Comparison of ENCODE assay signal across 8 mouse cellular contexts in the genomic region with DNA sequence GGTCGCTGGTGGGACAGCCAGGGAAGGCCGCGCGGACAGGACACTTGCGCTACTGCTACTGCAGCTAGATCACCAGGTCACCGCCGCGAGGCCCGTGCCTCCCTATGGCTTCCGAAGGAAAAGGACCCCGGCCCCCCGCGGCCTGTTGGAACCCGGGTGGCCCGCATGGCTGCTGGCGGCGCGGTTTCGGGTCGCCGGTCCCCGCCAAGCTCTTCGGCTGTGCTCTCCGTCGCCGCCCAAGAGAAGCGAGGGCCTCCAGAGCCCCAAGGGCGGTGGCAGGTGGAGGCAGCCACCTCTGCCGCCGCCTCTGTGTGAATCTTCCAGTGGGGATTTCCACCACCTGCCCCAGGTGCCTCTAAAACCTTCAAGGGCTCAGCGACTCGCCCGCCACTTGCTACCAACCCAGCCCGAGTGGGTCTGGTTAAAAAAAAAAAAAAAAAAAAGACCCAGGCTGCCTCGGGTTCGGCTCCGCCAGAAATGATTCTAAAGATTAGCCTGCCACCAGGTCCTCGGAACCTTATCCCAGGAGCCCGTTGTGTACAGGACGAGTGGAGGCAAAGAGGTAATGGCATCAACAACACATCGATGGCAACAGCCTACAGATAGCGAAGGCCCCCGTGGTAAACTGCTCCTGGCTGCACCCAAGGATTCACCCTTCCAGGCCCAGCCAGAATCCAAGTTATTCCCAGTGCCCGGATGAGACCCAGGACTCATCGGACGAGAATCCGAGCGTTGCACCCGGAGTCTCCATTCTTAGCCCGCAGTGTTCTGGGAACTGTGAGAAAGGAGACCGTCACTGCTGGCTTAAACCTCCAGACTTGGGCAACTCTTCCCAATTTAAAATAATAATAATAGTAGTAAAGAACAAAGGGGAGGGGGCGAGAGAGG. TPM values are rescaled to one million over a fixed set of nuclear protein-coding genes. Genes with fewer than 3 reads are reported as not detected.
DNase-seq lines count a peak whose midpoint lies in the region; ATAC-seq and TF ChIP-seq lines count a peak whose summit lies in the region.

No protein-coding gene starts in this region.

- TF ChIP-seq POLR2A in myocyte (IDR thresholded peaks at IDR 0.05; ENCODE audit: insufficient read length, low read depth): no peak

- H3K9ac ChIP-seq in heart, postnatal 0 days (replicated peaks; ENCODE audit: low read depth, low read length): peak overlapping the region; percentile 38; the same call in 1 of the 2 replicates
- peak overlapping the region; percentile 32 for H3K9ac ChIP-seq in intestine, embryonic 14.5 days (ENCODE audit: low read length)

- no peak for DNase-seq in heart, postnatal 0 days (ENCODE audit: low spot score)
- no peak for DNase-seq in heart, postnatal 36 days
- peak; percentile 61 for DNase-seq in embryo, embryonic 10 days (ENCODE audit: low spot score)
- DNase-seq in intestine, embryonic 14.5 days (ENCODE audit: low spot score): peak; percentile 77
- DNase-seq in adipocyte (ENCODE audit: low spot score): no peak
- no peak for DNase-seq in frontal cortex, postnatal 14 days (ENCODE audit: low spot score in 2 of 2)
- no peak for DNase-seq in gastrocnemius, postnatal 25 days

- no peaks in the 10 kb centered on the region for H3K9me3 ChIP-seq in heart, postnatal 0 days (replicated peaks; ENCODE audit: control insufficient read depth, low read length)
- H3K9me3 ChIP-seq in intestine, embryonic 14.5 days (ENCODE audit: control insufficient read depth, low read length): no peaks in the 10 kb centered on the region

- H3K27me3 ChIP-seq in heart, postnatal 0 days (ENCODE audit: control insufficient read depth, insufficient read depth, low read length): peaks cover 67% of the 10 kb centered on the region
- peaks cover 83% of the 10 kb centered on the region for H3K27me3 ChIP-seq in intestine, embryonic 14.5 days (replicated peaks; ENCODE audit: control insufficient read depth, insufficient read depth, low read length)
- H3K27me3 ChIP-seq in myocyte (ENCODE audit: control insufficient read depth, insufficient read depth, insufficient read length): no peaks in the 10 kb centered on the region

- peaks cover 18% of the 10 kb centered on the region for H3K4me1 ChIP-seq in heart, postnatal 0 days (ENCODE audit: control insufficient read depth, insufficient read depth)
- H3K4me1 ChIP-seq in intestine, embryonic 14.5 days (replicated peaks; ENCODE audit: control insufficient read depth, insufficient read depth, low read length): peaks cover 17% of the 10 kb centered on the region

- peak overlapping the region; percentile 75 for H3K4me2 ChIP-seq in heart, postnatal 0 days (ENCODE audit: low read depth, low read length)
- peak overlapping the region; percentile 92 for H3K4me2 ChIP-seq in intestine, embryonic 14.5 days (ENCODE audit: low read length)
- peak overlapping the region; percentile 91 for H3K4me2 ChIP-seq in myocyte (ENCODE audit: low read depth)

- intact Hi-C loops in heart, postnatal 36 days (cut with DNase I): loop anchor here (5.0 kb wide), 2 partner anchors 158 to 978 kb away; a partner anchor contains a TSS

- no peak for ATAC-seq in heart, postnatal 0 days (ENCODE audit: insufficient read depth, low read depth)
- ATAC-seq in intestine, embryonic 14.5 days (replicated peaks; ENCODE audit: low FRiP score, low TSS enrichment, low read depth): no peak

- no peak for TF ChIP-seq EP300 in heart, postnatal 0 days (IDR thresholded peaks at IDR 0.05; ENCODE audit: low read depth)

- peak overlapping the region; percentile 49 for H3K4me3 ChIP-seq in heart, postnatal 0 days (ENCODE audit: low read depth, low read length)
- peak overlapping the region; percentile 54 for H3K4me3 ChIP-seq in intestine, embryonic 14.5 days (ENCODE audit: low read depth, low read length)
- peak overlapping the region; percentile 38 for H3K4me3 ChIP-seq in myocyte

- no peak overlapping the region for H3K27ac ChIP-seq in heart, postnatal 0 days (ENCODE audit: low read depth)
- H3K27ac ChIP-seq in intestine, embryonic 14.5 days (ENCODE audit: low read depth): no peak overlapping the region

- no peaks in the 10 kb centered on the region for H3K36me3 ChIP-seq in heart, postnatal 0 days (replicated peaks; ENCODE audit: control insufficient read depth, insufficient read depth, low read length)
- H3K36me3 ChIP-seq in intestine, embryonic 14.5 days (ENCODE audit: control insufficient read depth, insufficient read depth, low read length): no peaks in the 10 kb centered on the region
- no peaks in the 10 kb centered on the region for H3K36me3 ChIP-seq in myocyte (ENCODE audit: control insufficient read depth, insufficient read depth)

- TF ChIP-seq CTCF in heart, postnatal 0 days (IDR thresholded peaks at IDR 0.05; ENCODE audit: low read depth): no peak

- 22% methylated on average over 52 of the region's 52 CpGs for WGBS in heart, postnatal 0 days
- 6% methylated on average over 52 of the region's 52 CpGs for WGBS in intestine, embryonic 14.5 days

- H3K79me2 ChIP-seq in myocyte (ENCODE audit: control insufficient read depth, insufficient read depth): no peaks in the 10 kb centered on the region

- no peak overlapping the region for H3ac ChIP-seq in myocyte (ENCODE audit: control insufficient read depth, insufficient read length)

TF ChIP-seq in myocyte, 11 proteins besides CTCF, POLR2A, EP300 and RAD21:
- no peak for TF ChIP-seq MAX (IDR thresholded peaks at IDR 0.05; ENCODE audit: low read depth)
- TF ChIP-seq TCF12 (IDR thresholded peaks at IDR 0.05; ENCODE audit: insufficient read depth, poor library complexity, severe bottlenecking): no peak
- TF ChIP-seq TCF3 (IDR thresholded peaks at IDR 0.05; ENCODE audit: insufficient read length, low read depth): no peak
- TF ChIP-seq CEBPB (IDR thresholded peaks at IDR 0.05; ENCODE audit: insufficient read depth, poor library complexity, severe bottlenecking): no peak
- no peak for TF ChIP-seq USF1 (IDR thresholded peaks at IDR 0.05; ENCODE audit: low read depth)
- TF ChIP-seq SRF (IDR thresholded peaks at IDR 0.05; ENCODE audit: control insufficient read depth, insufficient read length, low read depth): no peak

RNA-seq across cellular contexts. Expression of a gene that starts 2.6 kb away (rescaled TPM):
- total RNA-seq in heart, postnatal 0 days (2014; rRNA removed; ENCODE audit: low replicate concordance): 2.7 and 2.9 TPM in 2 replicates
- polyA plus RNA-seq in heart, postnatal 0 days (2015; fragmentation: Nextera tagmentation; extraction: Ambion mirVana): 0.86 and 1.3 TPM in 2 replicates
- 1 to 10 TPM in 1 of 2 experiments, under 1 TPM in 1; 0.89 to 1.1 TPM for total RNA-seq in heart, postnatal 36 days (2021)
- 5.3 and 5.9 TPM in 2 replicates for polyA plus RNA-seq in intestine, embryonic 14.5 days (2014; fragmentation: Nextera tagmentation; extraction: Ambion mirVana)
- polyA plus RNA-seq in myocyte (2012; fragmentation: generic; extraction: Trizol): 0.84 TPM
- under 1 TPM; 0.49 to 0.67 TPM for total RNA-seq in gastrocnemius, postnatal 25 days (2021)

Comparison
In these comparisons a context has a peak if more than half of its experiments do, and no peak if none do; other contexts are left out.
1. DNase-seq: peak in embryo, embryonic 10 days (single experiment) and intestine, embryonic 14.5 days (single experiment); none in heart, postnatal 0 days (single experiment), heart, postnatal 36 days (0 of 2), adipocyte (single experiment), frontal cortex, postnatal 14 days (0 of 2) and gastrocnemius, postnatal 25 days (single experiment).
2. Peak in every context shown above with its lines, with median percentiles within 50 percentile points of each other: H3K4me2 ChIP-seq and H3K4me3 ChIP-seq.